Mouse (Mus musculus) lung, postnatal 25 days (tissue): Measurements from ENCODE around the gene Rem1.

Experiments used
- DNase-seq: peaks from one replicate; pipeline ENCODE4 v3.0.0; 2022; ENCODE audit warnings: low spot score

The Rem1 gene

DNA sequence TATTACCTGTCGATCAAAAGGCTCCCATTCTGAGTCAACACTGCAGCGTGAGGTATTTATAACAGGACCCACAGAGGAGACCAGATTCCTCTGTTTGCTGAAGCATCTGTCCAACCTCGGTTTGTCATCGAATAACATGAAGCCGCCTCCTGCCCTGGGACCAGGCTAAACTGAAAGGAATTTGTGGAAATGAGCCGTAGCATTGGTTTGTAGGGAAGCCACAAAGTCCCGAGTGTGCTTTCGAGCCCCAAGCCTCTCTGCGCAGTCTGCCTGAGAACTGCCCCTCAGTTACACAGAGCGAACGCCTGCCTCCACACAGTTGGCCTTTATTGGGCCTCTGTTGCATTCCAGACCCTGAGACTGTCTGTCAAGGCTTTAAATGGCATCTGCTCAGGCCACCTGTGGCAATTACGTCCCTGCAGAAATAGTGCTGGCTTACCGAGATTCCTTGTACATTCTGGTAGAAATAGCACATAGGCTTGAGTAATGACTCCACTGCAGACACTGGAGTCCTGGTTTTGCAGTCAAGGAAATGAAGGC is 48.6 kb downstream of the Rem1 start:
- DNase-seq = no peak

DNA sequence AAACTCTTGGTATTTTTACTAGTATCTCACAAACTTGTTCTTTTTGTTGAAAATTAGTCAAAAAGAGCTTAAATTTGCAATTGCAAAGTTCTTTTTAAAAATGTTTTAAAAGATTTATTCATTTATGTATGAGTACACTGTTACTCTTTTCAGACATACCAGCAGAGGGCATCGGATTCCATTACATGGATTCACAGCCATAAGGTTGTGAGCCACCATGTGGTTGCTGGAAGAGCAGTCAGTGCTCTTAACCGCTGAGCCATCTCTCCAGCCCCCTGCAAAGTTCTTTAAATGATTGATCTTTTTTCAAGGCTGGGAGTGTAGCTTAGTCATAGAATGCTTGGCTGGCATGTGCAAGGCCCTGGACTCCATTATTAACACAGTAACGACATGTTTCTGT is 51.6 kb downstream of the Rem1 start:
- peak; percentile 42 for DNase-seq

GRCm38 (mm10) chr2:152678925-152679324 is 52.2 kb downstream of the Rem1 start:
- DNase-seq = no peak

DNA sequence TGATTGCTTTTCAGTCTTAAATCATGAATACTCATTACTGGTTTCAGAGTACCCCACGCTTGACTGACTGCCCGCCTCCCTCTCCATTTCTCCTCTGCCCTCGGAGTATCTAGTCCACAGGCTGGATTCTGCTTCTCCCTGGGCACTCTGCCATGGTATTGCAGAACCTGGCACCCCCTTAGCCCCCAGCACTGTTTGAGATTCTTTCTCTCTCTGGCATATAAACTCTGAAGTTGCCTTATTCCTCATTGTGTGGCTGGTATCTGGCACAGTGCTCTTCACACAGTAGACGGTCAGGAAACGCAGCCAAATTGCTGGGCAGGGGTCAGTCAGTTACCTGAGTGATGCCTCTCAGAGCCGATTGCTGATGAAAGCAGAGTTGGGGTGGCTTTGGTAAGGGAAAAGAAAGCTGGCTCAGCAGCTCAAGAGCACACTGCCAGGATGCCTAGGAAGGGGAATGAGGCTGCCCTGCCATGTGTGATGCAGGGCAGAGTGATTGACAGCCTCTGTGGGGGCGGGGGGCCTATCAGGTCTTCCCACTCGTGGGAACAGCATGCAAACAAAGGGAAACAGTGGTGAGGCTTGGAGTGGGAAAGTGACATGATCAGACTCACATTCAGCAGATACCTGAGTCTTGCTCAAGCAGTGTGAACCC is 53.1 kb downstream of the Rem1 start:
- DNase-seq = no peak

GRCm38 (mm10) chr2:152683086-152683485 is 56.3 kb downstream of the Rem1 start:
- no peak for DNase-seq
